ENCODE assay signal across 8 mouse cellular contexts in the genomic region with DNA sequence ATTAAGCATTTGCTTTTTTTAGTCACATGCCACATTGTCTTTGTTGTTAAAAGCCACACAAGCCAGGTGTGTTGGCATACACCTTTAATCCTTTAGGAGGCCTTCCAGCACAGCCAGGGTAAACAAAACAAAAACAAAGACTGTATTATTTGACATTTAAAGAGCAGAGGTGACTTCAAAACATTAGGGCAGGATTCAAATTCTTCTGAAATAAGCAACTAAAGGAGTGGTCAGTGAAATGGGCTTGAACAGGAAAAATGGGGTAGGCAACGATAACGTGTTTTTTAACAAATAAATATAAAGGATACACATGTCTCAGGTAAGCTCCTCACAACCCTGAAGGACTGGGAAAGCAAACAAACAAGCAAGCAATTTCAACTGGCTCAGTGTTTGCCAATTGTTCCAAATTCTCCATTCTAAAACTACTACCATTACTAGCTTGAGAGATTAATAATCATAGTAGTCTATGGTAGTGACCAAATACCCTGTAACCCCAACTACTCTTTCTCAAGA. TPM values are rescaled to one million over a fixed set of nuclear protein-coding genes. Genes with fewer than 3 reads are reported as not detected.
DNase-seq lines count a peak whose midpoint lies in the region; ATAC-seq and TF ChIP-seq lines count a peak whose summit lies in the region.

No protein-coding gene starts in this region.

- H3K9ac ChIP-seq in forebrain, embryonic 13.5 days = peak overlapping the region; percentile 71
- H3K9ac ChIP-seq in liver, embryonic 11.5 days (ENCODE audit: low read depth, low read length) = peak overlapping the region; percentile 73
- peak overlapping the region; percentile 24; the same call in 1 of the 2 replicates for H3K9ac ChIP-seq in stomach, embryonic 16.5 days (ENCODE audit: low read length)

- 14% methylated on average over 2 of the region's 2 CpGs for WGBS in spleen, adult 2 months
- 8% methylated on average over 2 of the region's 2 CpGs for WGBS in forebrain, embryonic 13.5 days
- WGBS in liver, embryonic 11.5 days = 5% methylated on average over 2 of the region's 2 CpGs
- WGBS in stomach, embryonic 16.5 days = 7% methylated on average over 2 of the region's 2 CpGs

- intact Hi-C loops in left cerebral cortex, postnatal 36 days (cut with DNase I) = loop anchor here (5.0 kb wide), 7 partner anchors 323 to 1717 kb away; a partner anchor contains a TSS

- H3K27me3 ChIP-seq in spleen, adult 2 months (ENCODE audit: control insufficient read depth, insufficient read depth, low read length) = no peaks in the 10 kb centered on the region
- no peaks in the 10 kb centered on the region for H3K27me3 ChIP-seq in forebrain, embryonic 13.5 days
- H3K27me3 ChIP-seq in liver, embryonic 11.5 days (replicated peaks; ENCODE audit: control insufficient read depth, insufficient read depth, low read length) = no peaks in the 10 kb centered on the region
- H3K27me3 ChIP-seq in stomach, embryonic 16.5 days (ENCODE audit: control insufficient read depth, insufficient read depth, low read length) = no peaks in the 10 kb centered on the region

- no peaks in the 10 kb centered on the region for H3K36me3 ChIP-seq in spleen, adult 2 months (ENCODE audit: control insufficient read depth, insufficient read depth, low read length)
- H3K36me3 ChIP-seq in forebrain, embryonic 13.5 days (ENCODE audit: poor library complexity, severe bottlenecking) = no peaks in the 10 kb centered on the region
- no peaks in the 10 kb centered on the region for H3K36me3 ChIP-seq in liver, embryonic 11.5 days (ENCODE audit: control insufficient read depth, insufficient read depth, low read length)
- no peaks in the 10 kb centered on the region for H3K36me3 ChIP-seq in stomach, embryonic 16.5 days (ENCODE audit: control insufficient read depth, insufficient read depth, low read length)

- no peak for TF ChIP-seq POLR2A in spleen, adult 2 months (IDR thresholded peaks at IDR 0.05; ENCODE audit: low read depth, low read length)

- no peak overlapping the region for H3K4me3 ChIP-seq in spleen, adult 2 months (ENCODE audit: extremely low read depth, insufficient read depth, insufficient read length)
- H3K4me3 ChIP-seq in forebrain, embryonic 13.5 days = peak overlapping the region; percentile 51
- peak overlapping the region; percentile 40 for H3K4me3 ChIP-seq in liver, embryonic 11.5 days (ENCODE audit: low read depth, low read length)
- H3K4me3 ChIP-seq in stomach, embryonic 16.5 days (replicated peaks; ENCODE audit: low read length) = peak overlapping the region; percentile 43

- H3K9me3 ChIP-seq in forebrain, embryonic 13.5 days (replicated peaks) = no peaks in the 10 kb centered on the region
- H3K9me3 ChIP-seq in liver, embryonic 11.5 days (ENCODE audit: control insufficient read depth, low read length) = no peaks in the 10 kb centered on the region
- no peaks in the 10 kb centered on the region for H3K9me3 ChIP-seq in stomach, embryonic 16.5 days (replicated peaks; ENCODE audit: control insufficient read depth, low read length)

- peak overlapping the region; percentile 82 for H3K4me2 ChIP-seq in forebrain, embryonic 13.5 days
- peak overlapping the region; percentile 71 for H3K4me2 ChIP-seq in liver, embryonic 11.5 days
- H3K4me2 ChIP-seq in stomach, embryonic 16.5 days (ENCODE audit: low read depth, low read length) = peak overlapping the region; percentile 65

- H3K4me1 ChIP-seq in spleen, adult 2 months (ENCODE audit: control insufficient read depth, insufficient read depth, insufficient read length) = peaks cover under 1% of the 10 kb centered on the region; the same call in 1 of the 2 replicates
- peaks cover 37% of the 10 kb centered on the region for H3K4me1 ChIP-seq in forebrain, embryonic 13.5 days
- H3K4me1 ChIP-seq in liver, embryonic 11.5 days (replicated peaks; ENCODE audit: control insufficient read depth, insufficient read depth, low read length) = peaks cover 22% of the 10 kb centered on the region
- H3K4me1 ChIP-seq in stomach, embryonic 16.5 days (ENCODE audit: control insufficient read depth, insufficient read depth, low read length) = peaks cover 26% of the 10 kb centered on the region

- no peak for ATAC-seq in forebrain, embryonic 13.5 days
- no peak for ATAC-seq in liver, embryonic 11.5 days (replicated peaks; ENCODE audit: low FRiP score)
- ATAC-seq in stomach, embryonic 16.5 days (ENCODE audit: insufficient read depth, low FRiP score) = no peak

- DNase-seq in spleen, adult 2 months (ENCODE audit: low read depth in 1 of 2, low spot score in 2 of 2) = no peak
- DNase-seq in spleen, postnatal 4 days (ENCODE audit: low spot score in 2 of 2) = no peak
- DNase-seq in liver, embryonic 11.5 days (ENCODE audit: low spot score) = no peak
- no peak for DNase-seq in spleen, postnatal 36 days (ENCODE audit: low spot score in 2 of 2)
- DNase-seq in left cerebral cortex, postnatal 36 days (ENCODE audit: low spot score in 2 of 2) = no peak
- no peak for DNase-seq in retina, embryonic 14.5 days (ENCODE audit: low spot score)

- H3K27ac ChIP-seq in spleen, adult 2 months (ENCODE audit: insufficient read depth, low read length) = peak overlapping the region; percentile 91
- peak overlapping the region; percentile 97 for H3K27ac ChIP-seq in forebrain, embryonic 13.5 days
- peak overlapping the region; percentile 99 for H3K27ac ChIP-seq in liver, embryonic 11.5 days (ENCODE audit: low read depth, low read length)
- peak overlapping the region; percentile 84 for H3K27ac ChIP-seq in stomach, embryonic 16.5 days (ENCODE audit: low read length)

- no peak for TF ChIP-seq CTCF in spleen, adult 2 months (IDR thresholded peaks at IDR 0.05; ENCODE audit: extremely low read depth, insufficient read depth, insufficient read length, insufficient replicate concordance)

RNA-seq across cellular contexts. Expression of a gene that starts 1.2 kb away (rescaled TPM):
- polyA plus RNA-seq in spleen, adult 2 months (2012; rRNA removed) = 14.7 and 15.7 TPM in 2 replicates
- 42.8 and 45.2 TPM in 2 replicates for polyA plus RNA-seq in forebrain, embryonic 13.5 days (2015; fragmentation: Nextera tagmentation; extraction: Ambion mirVana)
- 36.9 and 39.3 TPM in 2 replicates for polyA plus RNA-seq in liver, embryonic 11.5 days (2014; fragmentation: Nextera tagmentation; extraction: Ambion mirVana)
- polyA plus RNA-seq in stomach, embryonic 16.5 days (2015; fragmentation: Nextera tagmentation; extraction: Ambion mirVana) = 13.4 and 15.5 TPM in 2 replicates
- 10 to 100 TPM; 65.2 to 73.2 TPM for total RNA-seq in left cerebral cortex, postnatal 36 days (2021)

RNA-seq across cellular contexts. Expression of a gene that starts 2.7 kb away (rescaled TPM):
- 10.2 and 14.1 TPM in 2 replicates for polyA plus RNA-seq in spleen, adult 2 months (2012; rRNA removed)
- 60.3 and 62.0 TPM in 2 replicates for polyA plus RNA-seq in forebrain, embryonic 13.5 days (2015; fragmentation: Nextera tagmentation; extraction: Ambion mirVana)
- 26.4 and 36.7 TPM in 2 replicates for polyA plus RNA-seq in liver, embryonic 11.5 days (2014; fragmentation: Nextera tagmentation; extraction: Ambion mirVana)
- 17.8 and 25.3 TPM in 2 replicates for polyA plus RNA-seq in stomach, embryonic 16.5 days (2015; fragmentation: Nextera tagmentation; extraction: Ambion mirVana)
- total RNA-seq in left cerebral cortex, postnatal 36 days (2021) = 10 to 100 TPM in 1 of 2 experiments, 1 to 10 TPM in 1; 8.3 to 11.2 TPM

RNA-seq across cellular contexts. Expression of a gene that starts 3.0 kb away (rescaled TPM):
- polyA plus RNA-seq in spleen, adult 2 months (2012; rRNA removed) = 15.8 and 21.8 TPM in 2 replicates
- polyA plus RNA-seq in forebrain, embryonic 13.5 days (2015; fragmentation: Nextera tagmentation; extraction: Ambion mirVana) = 13.3 and 13.9 TPM in 2 replicates
- polyA plus RNA-seq in liver, embryonic 11.5 days (2014; fragmentation: Nextera tagmentation; extraction: Ambion mirVana) = 11.2 and 13.2 TPM in 2 replicates
- polyA plus RNA-seq in stomach, embryonic 16.5 days (2015; fragmentation: Nextera tagmentation; extraction: Ambion mirVana) = 5.6 and 10.3 TPM in 2 replicates
- 10 to 100 TPM; 11.8 to 12.9 TPM for total RNA-seq in left cerebral cortex, postnatal 36 days (2021)

RNA-seq across cellular contexts. Expression of a gene that starts 4.3 kb away (rescaled TPM):
- polyA plus RNA-seq in spleen, adult 2 months (2012; rRNA removed) = 30.0 and 45.9 TPM in 2 replicates
- polyA plus RNA-seq in forebrain, embryonic 13.5 days (2015; fragmentation: Nextera tagmentation; extraction: Ambion mirVana) = 7.5 and 10.3 TPM in 2 replicates
- 4.1 and 4.6 TPM in 2 replicates for polyA plus RNA-seq in liver, embryonic 11.5 days (2014; fragmentation: Nextera tagmentation; extraction: Ambion mirVana)
- 2.6 and 4.0 TPM in 2 replicates for polyA plus RNA-seq in stomach, embryonic 16.5 days (2015; fragmentation: Nextera tagmentation; extraction: Ambion mirVana)
- total RNA-seq in left cerebral cortex, postnatal 36 days (2021) = 10 to 100 TPM; 13.0 to 13.3 TPM

RNA-seq across cellular contexts. Expression of a gene that starts 4.6 kb away (rescaled TPM):
- 51.3 and 149 TPM in 2 replicates for polyA plus RNA-seq in spleen, adult 2 months (2012; rRNA removed)
- 2.8 and 10.7 TPM in 2 replicates for polyA plus RNA-seq in forebrain, embryonic 13.5 days (2015; fragmentation: Nextera tagmentation; extraction: Ambion mirVana)
- 10.7 and 13.3 TPM in 2 replicates for polyA plus RNA-seq in liver, embryonic 11.5 days (2014; fragmentation: Nextera tagmentation; extraction: Ambion mirVana)
- polyA plus RNA-seq in stomach, embryonic 16.5 days (2015; fragmentation: Nextera tagmentation; extraction: Ambion mirVana) = 10.9 TPM in 1 of 2 replicates, not detected in the other
- total RNA-seq in left cerebral cortex, postnatal 36 days (2021) = 10 to 100 TPM; 24.6 to 42.5 TPM
